Mouse (Mus musculus) ovary, adult 18-20 months (tissue): ENCODE measurements around the gene Kif5a.
"Not testable (repeated sequence)": the region's sequence is repeated elsewhere in the genome, so short reads cannot be mapped to it uniquely, and the experiment has no call there.

ENCODE experiments used
- DNase-seq: peaks from one replicate; pipeline ENCODE4 v3.0.0; 2022; ENCODE audit warnings: low spot score, mixed read lengths

The Kif5a gene

GRCm38 (mm10) chr10:127262548-127263398 lies at the start of gene Kif5a:
Kif5a (minus strand) TSS chr10:127263348.
- no peak for DNase-seq

- DNase-seq: no peak
Measured at GRCm38 (mm10) chr10:127312858-127313257, 49.7 kb upstream of the Kif5a start.

- DNase-seq: peak; percentile 48
Measured at GRCm38 (mm10) chr10:127312356-127312676, 49.2 kb upstream of the Kif5a start.

GRCm38 (mm10) chr10:127311476-127312355 lies 48.6 kb upstream of the Kif5a start, which contains the start of gene Mars:
Mars (minus strand) TSS chr10:127311786.
- DNase-seq: peak; percentile 90

GRCm38 (mm10) chr10:127310523-127311475 lies 47.7 kb upstream of the Kif5a start:
- DNase-seq: no peak

- not testable (repeated sequence) for DNase-seq
Measured at GRCm38 (mm10) chr10:127309167-127309566, 46.0 kb upstream of the Kif5a start.

- no peak for DNase-seq
Measured at GRCm38 (mm10) chr10:127303136-127303535, 40.0 kb upstream of the Kif5a start.

GRCm38 (mm10) chr10:127300361-127300760 lies 37.2 kb upstream of the Kif5a start:
- no peak for DNase-seq

GRCm38 (mm10) chr10:127297015-127297871 lies 34.1 kb upstream of the Kif5a start:
- DNase-seq: no peak

- no peak for DNase-seq
Measured at GRCm38 (mm10) chr10:127295986-127296794, 33.0 kb upstream of the Kif5a start.

- DNase-seq: no peak
Measured at GRCm38 (mm10) chr10:127294895-127295510, 31.9 kb upstream of the Kif5a start.

- DNase-seq: no peak
Measured at GRCm38 (mm10) chr10:127293590-127294113, 30.5 kb upstream of the Kif5a start.

GRCm38 (mm10) chr10:127292987-127293538 lies 29.9 kb upstream of the Kif5a start:
- peak; percentile 63 for DNase-seq

GRCm38 (mm10) chr10:127291881-127292638 lies 28.9 kb upstream of the Kif5a start:
- no peak for DNase-seq

- DNase-seq: no peak
Measured at GRCm38 (mm10) chr10:127290930-127291880, 28.1 kb upstream of the Kif5a start.

- DNase-seq: peak; percentile 100
Measured at GRCm38 (mm10) chr10:127290307-127290929, 27.3 kb upstream of the Kif5a start.
